Mouse (Mus musculus) kidney, postnatal 14 days (tissue): ENCODE results near the gene Gm20388.
A peak's percentile ranks its signal among the peaks of the same experiment; 100 is the strongest.

ENCODE experiments used
- DNase-seq: peaks from one replicate; pipeline ENCODE4 v3.0.0; 2022; ENCODE audit warnings: mixed read lengths

Gm20388 gene

GRCm38 (mm10) chr8:122976046-122976445, 3065.4 kb downstream of the Gm20388 start:
- DNase-seq, result no peak

- DNase-seq, result no peak
Measured at GRCm38 (mm10) chr8:122979424-122979823, 3068.8 kb downstream of the Gm20388 start.

DNA sequence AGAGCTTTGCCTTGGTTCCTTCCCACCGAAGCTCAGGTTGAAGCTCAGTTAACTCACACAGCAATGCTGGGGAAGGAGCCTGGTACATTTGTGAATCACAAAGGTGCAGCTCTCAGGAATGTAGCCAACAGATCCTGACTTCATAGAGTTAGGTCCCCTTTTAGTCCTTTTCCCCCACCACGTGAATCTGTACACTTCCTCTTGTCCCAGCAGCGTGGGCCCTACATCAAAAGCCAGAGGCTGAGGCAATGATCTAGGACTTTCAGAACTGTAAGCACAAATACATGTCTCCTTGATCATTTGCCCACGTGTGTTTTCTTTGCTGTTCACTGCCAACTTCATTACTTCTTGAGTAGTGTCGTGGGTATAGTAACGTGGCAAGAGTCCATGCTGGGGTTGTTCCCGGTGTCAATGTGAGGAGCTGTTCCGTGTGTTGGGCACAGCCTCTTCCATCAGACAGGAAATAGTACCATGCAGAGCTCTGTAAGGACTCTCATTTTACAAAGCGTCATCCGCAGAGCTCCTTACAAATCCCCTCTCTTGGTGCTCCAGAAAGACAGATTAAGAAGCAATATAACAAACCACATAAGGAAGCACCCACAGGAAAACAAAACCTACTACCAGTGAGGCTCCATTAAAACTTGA, 3069.3 kb downstream of the Gm20388 start:
- DNase-seq, result no peak

DNA sequence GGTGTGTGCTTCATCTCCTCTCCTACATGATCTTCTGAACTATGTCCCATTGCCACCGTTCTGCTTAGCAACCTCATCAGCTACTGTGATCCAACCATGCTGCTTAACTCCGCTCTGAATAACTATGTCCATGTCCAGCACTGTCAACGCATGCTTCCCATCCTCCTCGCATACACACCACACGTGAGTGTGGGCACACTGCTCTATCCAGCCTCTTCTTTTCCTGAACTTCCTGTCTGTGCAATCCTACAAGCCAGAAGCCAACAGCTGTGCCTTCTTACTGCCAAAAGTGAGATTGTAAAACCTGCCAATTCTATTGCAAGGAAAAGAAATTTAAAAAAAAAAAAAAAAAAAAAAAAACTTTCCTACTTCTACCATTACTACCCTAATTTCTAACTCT, 3071.0 kb downstream of the Gm20388 start:
- no peak for DNase-seq

- DNase-seq, result peak; percentile 54
Measured at GRCm38 (mm10) chr8:122983178-122983942, 3072.7 kb downstream of the Gm20388 start.

GRCm38 (mm10) chr8:122984175-122984574, 3073.5 kb downstream of the Gm20388 start:
- DNase-seq, result no peak

DNA sequence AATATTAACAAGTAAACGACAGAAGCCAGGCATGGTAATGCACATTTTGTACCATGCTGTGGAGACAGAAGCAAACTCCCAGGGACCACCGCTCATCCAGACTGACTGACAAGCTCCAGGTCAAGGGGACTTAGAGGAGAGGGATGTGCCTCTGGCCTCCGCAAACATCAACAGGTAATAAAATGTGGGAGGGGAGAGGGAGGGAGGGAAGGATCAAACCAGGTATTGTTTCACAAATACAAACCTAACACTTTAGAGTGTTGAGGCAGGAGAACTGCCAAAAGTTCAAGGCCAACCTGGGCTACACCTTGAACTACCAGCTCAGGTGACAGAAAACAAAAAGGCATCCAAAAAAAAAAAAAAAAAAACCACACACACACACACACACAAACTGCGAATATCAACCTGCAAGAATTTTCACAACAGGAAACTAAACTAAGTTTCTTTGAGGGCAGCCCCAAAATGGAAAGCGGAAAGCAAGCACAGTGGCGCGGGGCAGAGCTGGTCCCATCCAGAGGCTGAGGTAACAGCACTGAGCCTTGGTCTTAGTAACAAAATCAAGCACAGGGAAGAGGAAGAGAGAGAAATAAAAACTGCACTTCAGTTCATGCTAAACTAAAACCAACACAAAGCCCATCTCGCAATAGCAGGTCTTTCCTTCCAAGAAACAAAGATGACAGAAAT, 3076.0 kb downstream of the Gm20388 start:
- DNase-seq, result no peak

GRCm38 (mm10) chr8:122987255-122987654, 3076.6 kb downstream of the Gm20388 start:
- no peak for DNase-seq

DNA sequence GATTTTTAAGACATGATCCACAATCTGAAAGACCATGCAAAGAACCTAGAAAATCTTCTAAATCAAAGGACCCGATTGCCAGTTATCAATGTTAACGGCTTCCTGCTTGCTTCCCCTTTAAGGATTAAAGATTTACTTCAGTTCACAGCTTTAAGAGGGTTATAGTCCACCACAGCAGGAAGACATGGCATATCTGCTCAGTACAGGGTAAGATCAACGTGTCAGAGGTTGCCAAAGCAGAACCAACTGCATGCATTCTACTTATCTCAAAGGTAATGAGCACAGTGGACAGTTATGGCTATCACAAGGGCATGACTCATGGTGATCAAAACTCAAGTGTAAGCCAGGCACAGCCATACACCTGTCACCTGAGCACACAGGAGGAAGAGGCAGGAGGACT, 3078.3 kb downstream of the Gm20388 start:
- DNase-seq, result peak; percentile 33

GRCm38 (mm10) chr8:122989976-122990375, 3079.3 kb downstream of the Gm20388 start:
- no peak for DNase-seq

- no peak for DNase-seq
Measured at GRCm38 (mm10) chr8:122991368-122991767, 3080.7 kb downstream of the Gm20388 start.

- DNase-seq, result no peak
Measured at GRCm38 (mm10) chr8:122992296-122992695, 3081.7 kb downstream of the Gm20388 start.

DNA sequence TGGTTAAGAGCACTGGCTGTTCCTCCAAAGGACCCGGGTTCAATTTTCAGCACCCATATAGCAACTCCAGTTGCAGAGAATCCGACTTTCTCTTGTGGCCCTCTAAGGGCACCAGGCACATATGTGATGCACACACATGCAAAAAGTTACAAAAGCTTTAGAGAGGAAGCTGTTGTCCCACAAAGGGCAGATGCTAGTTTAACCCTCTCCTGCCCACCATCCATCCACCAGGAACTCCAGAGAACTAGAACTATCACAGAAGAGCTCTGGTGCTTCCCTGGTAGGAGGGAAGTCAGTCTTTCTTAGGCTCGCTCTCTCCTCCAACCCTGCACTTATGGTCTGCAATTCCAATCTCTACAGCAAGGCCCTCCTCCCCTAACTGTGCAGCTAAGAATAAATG, 3082.4 kb downstream of the Gm20388 start:
- DNase-seq, result no peak

- DNase-seq, result no peak
Measured at GRCm38 (mm10) chr8:122993740-122994139, 3083.1 kb downstream of the Gm20388 start.

GRCm38 (mm10) chr8:122997963-122998362, 3087.3 kb downstream of the Gm20388 start:
- DNase-seq, result no peak

GRCm38 (mm10) chr8:123000311-123000710, 3089.7 kb downstream of the Gm20388 start:
- DNase-seq, result no peak

DNA sequence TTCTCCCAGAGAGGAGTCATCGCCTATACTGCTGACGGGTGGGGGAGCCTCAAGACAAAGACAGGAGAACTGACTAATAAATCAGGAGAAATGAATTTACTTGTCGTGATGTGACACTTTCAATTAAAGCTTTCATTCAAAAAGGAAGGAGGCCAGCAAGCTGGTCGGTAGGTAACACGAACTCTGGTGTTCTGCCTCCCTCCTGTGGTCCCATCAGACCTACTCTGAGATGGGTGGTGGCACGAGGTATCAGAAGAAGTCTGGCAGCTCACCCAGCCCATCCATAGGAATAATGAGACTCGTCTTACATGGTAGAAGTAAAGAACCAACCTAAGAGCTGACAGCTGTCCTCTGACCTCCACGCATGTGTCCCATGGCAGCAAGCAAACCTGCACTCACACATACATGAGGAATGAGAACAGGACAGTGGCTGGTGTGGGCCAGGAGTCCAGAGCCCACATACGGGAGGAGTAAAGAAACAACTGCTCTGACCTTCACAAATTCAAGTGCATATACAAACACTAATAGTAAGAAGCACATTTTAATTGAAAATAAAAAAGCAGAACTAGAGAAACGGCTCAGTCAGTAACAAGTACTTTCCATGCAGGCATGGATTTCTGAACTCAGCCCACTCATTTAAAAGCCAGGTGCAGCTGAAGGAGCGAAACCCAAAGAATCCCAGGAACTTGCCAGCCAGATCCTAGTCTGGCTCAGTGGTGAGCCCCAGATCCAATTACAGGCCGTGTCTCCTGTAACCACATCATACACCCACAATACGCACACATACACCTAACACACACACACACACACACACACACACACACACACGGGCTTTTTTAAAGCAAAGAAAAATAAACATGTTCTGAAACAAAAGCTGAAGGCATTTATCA, 3093.6 kb downstream of the Gm20388 start:
- no peak for DNase-seq

DNA sequence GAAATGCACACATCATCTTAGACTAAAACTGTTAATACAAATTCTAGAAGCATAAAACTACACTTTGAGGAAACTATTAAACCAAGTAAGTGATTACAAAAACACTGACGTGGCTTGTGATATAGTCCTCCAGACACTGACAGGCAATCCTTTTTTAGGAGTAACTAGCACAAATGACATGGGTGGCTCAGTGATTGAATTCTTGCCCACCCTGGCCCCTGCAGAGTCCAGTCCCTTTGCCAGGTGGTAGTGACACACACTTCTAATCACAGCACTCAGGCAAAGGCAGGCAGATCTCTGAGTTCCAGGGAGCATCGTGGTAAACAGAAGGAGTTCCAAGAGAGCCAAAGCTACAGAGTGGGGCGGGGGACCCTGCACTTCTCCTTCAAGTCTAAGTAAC, 3094.7 kb downstream of the Gm20388 start:
- DNase-seq, result no peak

DNA sequence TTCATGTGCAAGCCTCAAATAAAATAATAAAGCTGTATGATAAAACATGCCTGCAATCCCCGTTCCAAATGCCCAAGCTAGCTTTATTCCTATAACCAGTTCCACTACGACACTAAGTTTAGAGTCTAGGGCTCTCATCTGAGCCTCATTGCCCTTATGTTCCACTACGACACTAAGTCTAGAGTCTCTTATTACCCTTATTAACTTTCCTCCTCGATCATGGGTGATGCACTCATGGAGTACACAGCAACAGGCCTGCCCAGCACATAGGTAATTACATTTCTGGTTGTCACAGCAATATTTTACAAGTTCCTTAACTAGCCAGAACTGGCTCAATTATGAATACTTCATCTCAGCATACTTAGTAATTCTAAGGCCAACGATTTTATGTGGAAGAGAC, 3095.2 kb downstream of the Gm20388 start:
- no peak for DNase-seq

DNA sequence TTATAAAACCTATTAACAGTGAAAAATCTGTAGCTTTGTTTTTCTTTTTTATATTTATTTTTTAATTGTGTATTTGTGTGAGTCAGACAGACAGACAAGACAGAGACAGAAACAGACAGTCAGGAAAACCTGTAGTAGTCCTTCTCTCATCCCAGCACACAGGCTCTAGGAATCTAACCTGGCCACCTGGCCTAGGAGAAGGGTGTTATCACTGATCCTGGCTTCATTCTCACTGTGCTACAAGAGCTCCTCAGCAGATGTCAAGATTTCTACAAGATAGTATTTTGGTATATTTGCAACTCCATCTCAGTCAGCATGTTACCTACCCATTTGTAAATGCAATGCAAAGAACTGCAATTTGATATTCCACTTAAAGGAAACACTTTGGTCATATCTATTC, 3100.7 kb downstream of the Gm20388 start:
- no peak for DNase-seq

DNA sequence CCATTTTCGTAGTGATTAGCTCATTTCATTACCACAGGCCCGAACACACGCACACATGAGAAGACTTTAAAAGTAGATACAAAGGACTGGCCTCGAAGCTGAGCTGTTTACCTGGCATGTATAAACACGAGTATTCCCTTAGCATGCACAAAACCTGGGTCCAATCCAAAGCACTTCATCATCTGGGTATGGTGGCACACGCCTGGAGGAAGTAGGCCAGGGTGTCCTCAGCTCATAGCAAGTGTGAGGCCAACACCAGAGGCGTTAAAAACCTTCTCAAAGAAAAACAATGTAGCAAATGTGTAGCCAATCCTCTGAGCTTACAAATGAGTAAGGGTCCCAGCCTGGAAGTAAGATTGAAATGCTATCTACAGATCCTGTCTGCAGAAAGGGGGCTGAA, 3103.8 kb downstream of the Gm20388 start:
- DNase-seq, result no peak

DNA sequence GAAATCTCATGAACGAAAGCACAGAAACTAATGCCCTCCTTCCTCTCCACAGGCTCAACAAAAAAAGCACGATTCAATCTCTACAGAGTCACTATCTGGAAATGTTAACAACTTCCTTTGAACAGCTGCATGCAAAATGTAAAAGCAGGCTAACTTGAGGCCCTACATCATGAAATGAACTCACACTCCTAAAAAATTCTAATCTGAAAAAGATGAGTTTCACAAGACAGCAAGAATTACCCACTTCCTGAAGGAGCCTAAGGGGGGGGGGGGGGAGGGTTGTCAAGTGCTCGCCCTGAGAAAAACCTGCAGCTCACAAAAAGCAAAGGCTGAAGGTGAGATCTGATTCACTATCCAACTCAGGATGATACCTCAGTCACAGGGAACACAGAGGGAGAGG, 3104.4 kb downstream of the Gm20388 start:
- DNase-seq, result no peak

DNA sequence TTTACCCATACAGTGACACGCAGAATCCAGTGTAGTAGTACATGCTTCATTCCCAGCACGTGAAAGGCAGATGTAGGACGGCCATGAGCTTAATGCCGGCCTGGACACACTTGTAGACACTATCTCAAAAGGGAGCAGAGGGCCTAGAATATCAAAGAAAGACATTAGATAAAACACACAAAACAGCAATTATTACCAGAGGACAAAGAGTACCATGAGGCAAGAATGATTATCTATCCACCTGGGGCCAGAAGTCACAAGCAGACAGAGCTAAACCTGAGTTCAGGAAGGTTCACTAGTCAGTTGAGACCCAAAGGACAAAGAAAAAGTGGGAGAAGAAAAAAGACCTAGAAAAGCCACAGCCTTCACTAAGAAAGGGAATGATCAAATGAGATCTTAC, 3106.5 kb downstream of the Gm20388 start:
- no peak for DNase-seq
